Mouse (Mus musculus) G1E-ER4 (cell line): Measurements from ENCODE around the gene Jun. TPM values are rescaled to one million over a fixed set of nuclear protein-coding genes. Genes with fewer than 3 reads are reported as not detected.

Experiments
- GATA1 ChIP-seq: IDR thresholded peaks from one replicate; pipeline ENCODE4 v1.8.0; 2012; ENCODE audit warnings: low read length, inconsistent platforms
- polyA plus RNA-seq: library from polyadenylated mRNA; stranded (reverse); fragments of >175 nt; gene quantifications from 2 replicates; pipeline ENCODE4 v1.2.3, GENCODE M21; 2012

Jun gene
- polyA plus RNA-seq, 1 experiment, result 4.3 TPM

DNA sequence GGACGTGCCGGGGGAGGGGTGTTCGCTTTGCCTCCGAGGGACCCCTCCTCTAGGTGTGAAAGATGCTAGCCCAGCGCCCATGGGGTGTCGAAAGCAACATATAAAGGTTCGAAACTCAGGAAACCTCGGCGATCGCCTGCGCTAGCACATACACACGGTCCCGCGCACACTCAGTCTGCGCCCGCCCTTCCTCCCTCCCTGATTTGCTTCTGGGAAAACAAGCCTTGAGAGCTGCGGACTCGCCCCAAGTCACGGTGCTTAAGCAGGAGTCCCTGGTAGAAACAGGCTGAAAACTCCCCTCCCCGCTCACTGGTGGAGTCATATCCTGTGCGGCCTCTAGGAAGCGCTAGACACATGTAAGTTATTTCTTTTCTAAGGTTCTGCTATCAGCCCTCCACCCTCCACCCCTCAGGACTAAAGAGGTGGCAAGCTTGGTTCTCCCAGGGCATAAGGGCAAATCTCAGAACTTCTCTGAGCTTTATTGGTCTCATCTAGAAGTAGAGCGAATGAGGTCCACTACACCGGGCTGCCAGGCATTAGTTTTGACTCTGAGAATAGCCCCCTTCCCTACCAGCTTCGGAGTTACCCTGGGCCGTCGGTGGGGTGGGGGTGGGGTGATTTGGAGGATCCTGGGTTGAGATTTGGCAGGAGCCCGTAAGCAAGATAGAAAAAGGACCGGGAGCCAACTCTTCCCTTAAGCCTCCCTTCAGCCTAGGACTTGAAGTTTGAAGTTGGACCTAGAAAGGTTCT is 1.2 kb upstream of the Jun start:
- TF ChIP-seq GATA1, result no peak

DNA sequence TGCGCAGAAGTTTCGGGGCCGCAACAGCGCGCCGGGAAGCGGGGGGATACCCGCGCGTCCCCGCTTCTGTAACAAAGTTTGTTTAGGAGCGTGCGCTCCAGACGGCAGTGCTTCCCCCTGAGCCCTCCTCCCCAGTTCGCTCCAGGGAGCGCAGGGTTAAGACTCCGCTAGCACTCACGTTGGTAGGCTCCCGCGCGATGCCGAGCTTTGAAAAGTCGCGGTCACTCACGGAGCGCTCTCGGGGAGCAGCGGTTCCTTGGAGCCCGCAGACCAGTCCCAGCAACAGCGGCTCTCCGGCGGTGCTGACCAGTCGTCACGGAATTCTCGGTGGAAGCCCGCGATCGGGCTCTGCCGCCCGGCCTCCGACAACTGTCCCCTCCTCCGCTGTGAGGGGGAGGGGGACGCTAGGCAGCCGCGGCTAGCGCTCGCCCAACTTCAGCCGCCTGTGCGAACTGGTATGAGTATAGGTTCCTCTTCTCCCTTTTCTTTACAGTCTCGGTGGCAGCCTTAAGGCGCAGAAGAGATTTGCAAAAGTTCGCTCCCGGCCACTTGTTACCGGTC is 631 bp downstream of the Jun start:
- TF ChIP-seq GATA1, result no peak

DNA sequence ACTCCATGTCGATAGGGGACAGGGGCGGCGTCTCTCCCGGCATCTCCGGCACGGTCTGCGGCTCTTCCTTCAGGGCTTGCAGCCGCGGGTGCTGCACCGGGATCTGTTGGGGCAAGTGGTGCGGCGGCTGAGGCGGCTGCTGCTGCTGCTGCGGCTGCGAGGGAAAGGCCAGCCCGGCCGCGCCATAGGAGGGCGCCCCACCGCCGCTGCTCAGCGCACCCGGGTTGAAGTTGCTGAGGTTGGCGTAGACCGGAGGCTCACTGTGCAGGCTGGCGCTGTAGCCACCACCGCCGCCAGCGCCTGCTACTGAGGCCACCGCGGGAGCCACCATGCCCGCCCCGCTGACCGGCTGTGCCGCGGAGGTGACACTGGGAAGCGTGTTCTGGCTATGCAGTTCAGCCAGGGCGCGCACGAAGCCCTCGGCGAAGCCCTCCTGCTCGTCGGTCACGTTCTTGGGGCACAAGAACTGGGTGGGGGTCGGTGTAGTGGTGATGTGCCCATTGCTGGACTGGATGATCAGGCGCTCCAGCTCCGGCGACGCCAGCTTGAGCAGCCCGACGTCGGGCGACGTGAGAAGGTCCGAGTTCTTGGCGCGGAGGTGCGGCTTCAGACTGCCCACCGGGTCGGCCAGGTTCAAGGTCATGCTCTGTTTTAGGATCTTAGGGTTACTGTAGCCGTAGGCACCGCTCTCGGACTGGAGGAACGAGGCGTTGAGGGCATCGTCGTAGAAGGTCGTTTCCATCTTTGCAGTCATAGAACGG is 1.3 kb downstream of the Jun start:
- no peak for TF ChIP-seq GATA1

DNA sequence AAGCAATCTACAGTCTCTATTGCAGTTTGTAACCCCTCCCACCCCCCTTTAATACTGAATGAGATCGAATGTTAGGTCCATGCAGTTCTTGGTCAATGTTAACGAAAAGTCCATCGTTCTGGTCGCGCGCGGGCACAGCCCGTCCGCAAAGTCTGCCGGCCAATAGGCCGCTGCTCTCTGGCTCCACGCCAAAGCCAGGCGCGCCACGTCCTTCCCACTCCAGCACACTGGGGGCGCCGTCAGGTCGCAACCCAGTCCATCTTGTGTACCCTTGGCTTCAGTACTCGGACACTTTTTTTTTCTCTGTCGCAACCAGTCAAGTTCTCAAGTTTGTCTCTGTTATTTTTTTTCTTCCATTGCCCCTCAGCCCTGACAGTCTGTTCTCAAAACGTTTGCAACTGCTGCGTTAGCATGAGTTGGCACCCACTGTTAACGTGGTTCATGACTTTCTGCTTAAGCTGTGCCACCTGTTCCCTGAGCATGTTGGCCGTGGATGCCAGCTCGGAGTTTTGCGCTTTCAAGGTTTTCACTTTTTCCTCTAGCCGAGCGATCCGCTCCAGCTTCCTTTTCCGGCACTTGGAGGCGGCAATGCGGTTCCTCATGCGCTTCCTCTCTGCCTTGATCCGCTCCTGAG is 2.0 kb downstream of the Jun start:
- TF ChIP-seq GATA1, result no peak

DNA sequence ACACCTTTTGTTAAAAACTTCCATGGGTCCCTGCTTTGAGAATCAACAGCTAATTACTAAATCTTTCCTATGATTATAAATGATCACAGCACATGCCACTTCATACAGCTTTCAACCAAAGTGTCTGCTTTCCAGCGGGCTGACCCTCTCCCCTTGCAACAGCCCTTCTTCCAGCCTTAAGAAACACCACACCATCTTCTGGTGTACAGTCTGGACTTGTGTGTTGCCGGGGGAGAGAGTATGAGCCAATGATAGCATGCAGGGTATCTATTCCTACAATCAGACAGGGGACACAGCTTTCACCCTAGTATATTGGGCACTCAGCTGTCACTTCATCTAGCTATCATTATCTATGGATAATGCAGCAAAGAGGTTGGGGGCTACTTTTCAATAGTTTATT is 2.9 kb downstream of the Jun start:
- TF ChIP-seq GATA1, result no peak

DNA sequence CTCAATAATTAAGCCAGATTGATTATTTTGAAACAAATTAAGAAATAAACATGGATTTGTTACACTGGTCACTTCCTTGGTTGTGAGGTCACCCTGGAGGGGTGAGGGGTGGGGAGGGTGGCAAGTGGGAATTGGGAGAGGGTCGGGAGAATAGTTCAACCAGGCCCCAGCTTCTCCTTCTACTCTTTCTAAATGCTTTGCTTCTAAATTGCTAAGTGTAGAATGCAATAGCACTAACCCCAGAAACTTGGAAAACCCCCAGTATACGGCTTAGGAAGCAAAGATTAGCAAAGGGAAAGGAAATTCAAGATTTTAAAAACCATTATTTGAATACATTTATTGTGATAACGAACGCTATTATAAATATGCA is 3.3 kb downstream of the Jun start:
- no peak for TF ChIP-seq GATA1

DNA sequence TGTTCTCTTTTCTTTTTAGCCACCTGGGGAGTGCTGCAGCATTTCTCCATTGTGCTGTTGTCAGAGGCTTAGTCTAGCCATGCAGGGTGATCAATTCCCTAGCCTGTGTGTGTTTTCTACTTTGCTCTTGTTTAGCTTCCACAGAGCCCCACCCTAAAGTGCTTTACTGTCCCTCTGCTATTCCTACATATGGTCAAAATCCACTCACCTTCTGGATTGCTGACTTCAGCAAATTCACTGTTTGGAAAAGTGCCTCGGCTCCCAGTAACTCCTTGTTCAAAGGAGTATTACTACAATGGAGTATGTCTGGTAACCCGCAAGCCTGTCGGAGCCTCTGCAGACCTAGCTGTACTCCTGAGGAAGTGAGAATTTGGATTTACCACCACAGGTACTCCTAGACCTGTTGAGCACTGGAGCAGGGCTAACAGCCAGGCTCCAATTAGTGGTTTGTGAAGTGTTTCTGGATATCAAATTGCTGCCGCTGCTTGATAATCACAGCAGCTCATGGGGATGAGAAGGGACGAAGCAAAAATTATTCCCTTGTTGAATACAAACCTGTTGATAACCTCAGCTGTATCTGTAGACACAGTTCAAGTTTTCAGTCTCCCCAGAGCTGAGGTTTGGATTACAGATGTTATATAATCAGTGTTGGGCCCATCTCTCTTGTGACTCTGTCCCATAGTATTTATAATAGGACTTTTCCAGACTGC is 3.8 kb downstream of the Jun start:
- TF ChIP-seq GATA1, result no peak

DNA sequence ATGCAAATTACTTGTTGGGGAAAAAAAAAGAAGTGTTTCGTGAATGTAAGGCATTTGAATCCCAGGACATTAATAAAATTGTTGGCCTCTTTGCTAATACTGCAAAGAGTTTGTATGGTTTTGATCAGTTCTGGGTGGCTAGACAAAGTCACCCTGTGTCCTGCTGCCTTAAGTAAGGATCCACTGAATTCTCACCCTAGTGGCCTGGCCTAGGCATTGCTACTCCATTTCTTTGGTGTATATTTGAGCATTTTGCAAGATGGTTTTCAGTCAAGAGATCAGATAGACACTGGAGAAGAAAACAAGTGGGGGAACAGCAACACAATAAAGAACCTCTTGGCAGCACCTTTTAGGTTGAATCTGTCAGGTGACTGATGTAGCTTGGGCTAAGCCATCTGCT is 6.9 kb downstream of the Jun start:
- no peak for TF ChIP-seq GATA1

DNA sequence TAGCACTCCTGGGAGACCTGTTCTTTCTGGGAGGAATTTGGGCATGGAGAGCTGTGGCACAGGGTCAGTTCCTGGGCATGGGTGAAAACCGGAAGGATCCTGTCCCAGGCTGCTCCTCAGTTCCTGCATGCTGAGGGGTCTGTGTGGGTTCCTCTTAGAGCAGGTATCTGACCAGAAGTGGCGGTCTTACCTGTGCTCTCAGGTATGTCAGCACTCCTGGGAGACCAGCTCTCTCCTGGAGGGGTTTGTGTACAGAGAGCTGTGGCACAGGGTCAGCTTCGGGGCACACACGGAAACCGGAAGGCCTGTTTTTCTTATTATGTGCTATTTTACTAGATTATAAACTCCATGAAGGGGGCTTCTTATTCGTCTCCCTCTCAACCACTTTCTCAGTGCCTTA is 7.3 kb downstream of the Jun start:
- TF ChIP-seq GATA1, result no peak

DNA sequence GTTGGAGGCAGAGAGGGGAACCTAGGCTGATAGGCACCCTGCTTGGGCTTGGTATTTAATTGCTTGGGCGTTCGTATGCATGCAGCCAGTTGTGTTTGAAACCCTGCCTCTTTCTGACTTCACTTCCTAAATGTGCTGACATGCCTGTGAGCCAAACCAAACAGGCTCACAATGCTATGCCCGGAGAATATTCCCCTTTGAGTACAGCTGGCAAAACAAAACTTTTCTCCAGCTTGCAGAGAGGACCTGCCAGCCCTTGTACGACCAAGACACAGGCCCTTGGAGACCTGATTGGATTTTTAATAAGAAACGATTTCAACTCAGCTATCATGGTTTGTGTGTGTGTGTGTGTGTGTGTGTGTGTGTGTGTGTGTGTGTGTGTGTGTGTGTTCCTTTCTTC is 14.0 kb downstream of the Jun start:
- TF ChIP-seq GATA1, result no peak

DNA sequence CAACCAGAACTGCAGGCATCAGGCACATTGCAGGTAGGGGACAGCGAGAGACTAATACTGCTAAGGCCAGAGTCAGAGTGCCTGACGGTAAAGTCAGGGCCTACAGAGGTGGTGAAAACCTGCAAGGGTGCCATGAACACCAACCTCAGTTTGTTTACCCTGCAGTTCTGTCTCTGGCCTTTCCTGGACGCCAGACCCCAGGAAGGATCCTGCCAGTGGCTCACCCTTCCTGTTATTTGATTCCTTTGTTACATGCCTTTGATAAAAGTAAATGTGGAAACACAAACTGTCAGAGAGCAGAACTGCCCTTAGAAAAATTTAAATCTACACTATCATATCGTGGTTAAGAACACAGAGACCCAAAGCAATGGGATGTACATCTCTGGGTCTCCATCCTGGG is 20.9 kb downstream of the Jun start:
- TF ChIP-seq GATA1, result no peak

DNA sequence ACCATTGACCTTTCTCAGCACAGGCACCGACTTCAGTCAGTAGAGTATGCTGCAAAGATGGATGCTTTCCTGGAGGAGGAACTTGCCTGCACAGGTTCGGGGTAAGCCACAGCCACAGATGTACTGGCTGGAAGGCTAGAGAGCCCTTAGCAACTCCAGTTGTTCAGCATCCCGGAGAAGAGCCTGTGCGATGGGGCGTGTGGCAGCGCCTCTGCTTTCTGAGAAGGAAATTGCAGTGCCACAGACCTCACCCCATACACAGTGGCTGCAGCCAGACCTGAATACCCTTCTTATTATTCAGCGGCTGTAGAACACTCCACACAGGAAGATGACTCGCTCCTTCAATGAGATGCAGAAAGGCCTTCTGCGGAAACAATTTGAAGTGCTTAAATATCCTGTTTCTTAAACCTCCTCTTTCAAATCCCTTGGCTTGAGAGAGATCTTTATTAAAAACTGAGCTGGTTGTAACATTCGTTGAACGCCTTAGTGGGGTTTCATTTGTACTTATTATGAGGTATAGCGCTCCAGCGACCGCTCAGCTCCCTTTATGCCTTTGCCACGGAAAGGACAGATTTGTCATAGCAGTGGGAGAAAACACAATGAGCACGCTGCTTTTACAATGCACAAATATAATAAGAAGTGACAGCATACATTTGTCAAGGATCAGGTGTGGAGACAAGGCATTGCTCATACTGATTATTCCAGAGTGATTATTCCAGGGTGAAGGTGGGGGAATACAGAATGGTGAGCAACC is 26.0 kb downstream of the Jun start:
- TF ChIP-seq GATA1, result no peak

DNA sequence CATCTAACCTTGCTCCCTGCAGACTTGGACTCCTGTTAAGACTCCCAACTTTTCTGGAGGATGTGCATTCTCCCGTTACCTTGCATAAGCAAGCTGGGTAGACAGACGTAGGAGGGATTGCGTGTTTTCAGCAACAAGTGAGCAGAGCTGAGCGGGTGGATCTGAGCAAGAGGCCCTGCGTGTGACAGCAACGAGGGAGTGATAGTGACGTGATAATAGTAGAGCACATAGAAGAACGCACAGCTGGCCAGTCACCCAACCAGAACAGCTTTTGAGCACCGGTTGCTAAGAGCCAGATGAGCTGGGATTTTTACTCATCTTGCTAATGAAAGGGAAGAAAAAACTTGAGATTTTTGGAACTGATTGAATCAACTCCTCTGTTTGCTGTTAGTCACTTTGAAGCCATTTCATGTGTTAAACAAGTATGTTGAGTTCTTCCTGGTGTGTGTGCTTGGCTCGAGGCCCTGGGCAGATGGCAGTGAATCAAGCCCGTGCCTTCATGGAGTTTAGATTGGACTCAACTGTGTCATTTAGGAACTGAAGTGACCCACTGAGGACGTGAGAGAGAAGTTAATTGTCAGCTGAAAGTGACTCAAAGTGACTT is 28.6 kb downstream of the Jun start:
- TF ChIP-seq GATA1, result no peak
